Mouse (Mus musculus) embryonic fibroblast, embryonic 13.5 days (primary cell): ENCODE data around the gene Slc25a24.

Experiments
- CTCF ChIP-seq: IDR thresholded peaks from 2 replicates; pipeline ENCODE4 v1.5.1; 2011; ENCODE audit warnings: mild to moderate bottlenecking, control low read depth, low read length, moderate library complexity, borderline replicate concordance; ENCODE audit not compliant: insufficient read depth
- POLR2A ChIP-seq: IDR thresholded peaks from 2 replicates; pipeline ENCODE4 v1.6.1; 2011; ENCODE audit warnings: low read depth, mild to moderate bottlenecking, control low read depth, low read length, moderate library complexity

DNA sequence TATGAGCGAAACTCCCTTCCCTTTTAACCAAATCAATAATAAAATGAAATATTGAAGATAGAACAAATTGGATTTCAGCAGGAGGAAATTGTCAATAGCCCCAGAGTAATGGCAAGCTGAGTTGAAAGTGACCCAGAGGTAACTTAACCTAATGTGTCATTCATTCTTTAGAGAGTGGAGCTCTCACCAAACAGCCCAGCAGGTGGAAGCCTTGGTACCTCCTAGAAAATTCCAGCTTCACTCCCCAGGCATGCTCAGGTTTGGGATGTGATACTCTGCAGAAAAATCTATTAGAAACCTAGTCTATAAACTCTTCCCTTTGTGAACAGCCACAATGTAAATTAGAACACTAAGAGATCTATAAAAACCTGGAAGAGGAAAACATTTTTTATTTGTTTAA, 76.3 kb downstream of the Slc25a24 start:
- TF ChIP-seq CTCF (no peak), POLR2A (no peak)
